Mouse (Mus musculus) neutrophil, adult 65 days (primary cell): Measurements from ENCODE around the gene Gm10406. TPM values are rescaled to one million over a fixed set of nuclear protein-coding genes. Genes with fewer than 3 reads are reported as not detected.

Experiments used
- total RNA-seq: library from RNA; stranded (reverse); gene quantifications from 2 replicates; pipeline ENCODE4 v1.2.4, GENCODE M21; 2023

Gm10406 gene
- not detected in 2 replicates for total RNA-seq

GRCm38 (mm10) chr14:7026781-7027749, at the start of gene Gm10406:
Gene Gm10406 (minus strand): TSS chr14:7027449.

GRCm38 (mm10) chr14:7044870-7045269, 17.6 kb upstream of the Gm10406 start, which contains the start of gene Gm3685:
Gene Gm3685 (minus strand): TSS chr14:7044970.

DNA sequence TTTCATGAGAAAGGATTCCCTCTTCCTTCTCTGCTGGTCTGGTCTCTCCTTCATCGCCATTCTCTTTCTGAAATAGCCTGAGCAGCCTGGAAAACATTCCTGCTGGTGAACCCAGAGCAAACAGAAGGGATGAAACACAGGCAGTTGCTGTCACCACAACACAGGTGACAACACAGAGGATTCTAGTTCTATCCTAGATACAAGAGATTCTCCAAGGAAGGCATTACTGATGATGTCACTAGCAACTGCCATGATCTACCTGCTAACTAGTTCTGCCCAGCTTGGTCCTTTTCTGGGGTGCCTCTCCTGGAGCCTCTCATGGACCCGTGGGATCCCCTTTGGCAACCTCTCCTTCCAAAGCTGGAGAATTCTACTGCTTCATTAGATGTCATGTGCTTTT, 53.5 kb downstream of the Gm10406 start, which contains the start of gene Gm6356:
Gm6356 (minus strand) TSS at position 101 of the 400 bp plus-strand sequence.

Other genes with a start within 250 kb of the Gm10406 start
- gene Gm3642, start 187.1 kb downstream of the Gm10406 start, total RNA-seq = not detected in 2 replicates
- not detected in 2 replicates for gene Gm3667, start 137.5 kb downstream of the Gm10406 start, total RNA-seq
- gene Gm6356, start 53.6 kb downstream of the Gm10406 start, total RNA-seq = not detected in 2 replicates
- not detected in 2 replicates for gene Gm3685, start 17.5 kb upstream of the Gm10406 start, total RNA-seq
- gene Gm3696, start 73.2 kb upstream of the Gm10406 start, total RNA-seq = not detected in 2 replicates
- gene Gm6676, start 98.0 kb upstream of the Gm10406 start, total RNA-seq = not detected in 2 replicates
- not detected in 2 replicates for gene Gm3512, start 147.1 kb upstream of the Gm10406 start, total RNA-seq
- gene Gm16434, start 167.1 kb upstream of the Gm10406 start, total RNA-seq = not detected in 2 replicates
- gene Gm3727, start 237.3 kb upstream of the Gm10406 start, total RNA-seq = not detected in 2 replicates